Comparison of ENCODE assay signal across 8 mouse cellular contexts in genomic region chr7:17017036-17017435, GRCm38 (mm10). TPM values are rescaled to one million over a fixed set of nuclear protein-coding genes. Genes with fewer than 3 reads are reported as not detected.
DNase-seq lines count a peak whose midpoint lies in the region; ATAC-seq and TF ChIP-seq lines count a peak whose summit lies in the region.

No protein-coding gene starts in this region.

- no peaks in the 10 kb centered on the region for H3K9me3 ChIP-seq in G1E (replicated peaks)
- no peaks in the 10 kb centered on the region for H3K9me3 ChIP-seq in lung, postnatal 0 days (ENCODE audit: low read length)
- H3K9me3 ChIP-seq in stomach, postnatal 0 days (ENCODE audit: control insufficient read depth, low read length): no peaks in the 10 kb centered on the region

- no peaks in the 10 kb centered on the region for H3K27me3 ChIP-seq in G1E (ENCODE audit: insufficient read depth, low read length)
- H3K27me3 ChIP-seq in lung, postnatal 0 days (replicated peaks; ENCODE audit: insufficient read depth, low read length): no peaks in the 10 kb centered on the region
- H3K27me3 ChIP-seq in stomach, postnatal 0 days (ENCODE audit: control insufficient read depth, insufficient read depth, low read length): no peaks in the 10 kb centered on the region

- ATAC-seq in G1E (ENCODE audit: extremely low read depth, insufficient number of reproducible peaks, low FRiP score, poor library complexity, severe bottlenecking): peak; percentile 37; the same call in 1 of the 2 replicates
- ATAC-seq in lung, postnatal 0 days: peak; percentile 94
- ATAC-seq in stomach, postnatal 0 days (ENCODE audit: low FRiP score, low TSS enrichment): peak; percentile 97

- no peak for TF ChIP-seq EP300 in lung, postnatal 0 days (IDR thresholded peaks at IDR 0.05)
- no peak for TF ChIP-seq EP300 in stomach, postnatal 0 days (optimal IDR thresholded peaks at IDR 0.05)

- no peak for TF ChIP-seq CTCF in G1E (IDR thresholded peaks at IDR 0.05; ENCODE audit: low read depth, low read length)
- TF ChIP-seq CTCF in lung, postnatal 0 days (IDR thresholded peaks at IDR 0.05): no peak
- TF ChIP-seq CTCF in stomach, postnatal 0 days (IDR thresholded peaks at IDR 0.05; ENCODE audit: low read depth): no peak

- H3K4me2 ChIP-seq in lung, postnatal 0 days (replicated peaks; ENCODE audit: low read depth, low read length): no peak overlapping the region
- H3K4me2 ChIP-seq in stomach, postnatal 0 days (replicated peaks; ENCODE audit: low read depth): no peak overlapping the region

- H3K27ac ChIP-seq in lung, postnatal 0 days (ENCODE audit: low read length): peak overlapping the region; percentile 38; the same call in 1 of the 2 replicates
- peak overlapping the region; percentile 86 for H3K27ac ChIP-seq in stomach, postnatal 0 days (replicated peaks)

- peaks cover 61% of the 10 kb centered on the region for H3K4me1 ChIP-seq in G1E (ENCODE audit: insufficient read depth, low read depth, low read length)
- no peaks in the 10 kb centered on the region for H3K4me1 ChIP-seq in lung, postnatal 0 days (ENCODE audit: insufficient read depth, low read depth, low read length)
- H3K4me1 ChIP-seq in stomach, postnatal 0 days (replicated peaks; ENCODE audit: control insufficient read depth, insufficient read depth): peaks cover 10% of the 10 kb centered on the region

- no peak overlapping the region for H3K4me3 ChIP-seq in G1E (ENCODE audit: low read depth, low read length)
- no peak overlapping the region for H3K4me3 ChIP-seq in lung, postnatal 0 days (ENCODE audit: low read depth, low read length)
- no peak overlapping the region for H3K4me3 ChIP-seq in stomach, postnatal 0 days (ENCODE audit: low read depth, low read length)

- peaks cover 97% of the 10 kb centered on the region for H3K36me3 ChIP-seq in G1E (replicated peaks)
- H3K36me3 ChIP-seq in lung, postnatal 0 days (ENCODE audit: insufficient read depth, low read length): peaks cover 25% of the 10 kb centered on the region
- peaks cover 33% of the 10 kb centered on the region for H3K36me3 ChIP-seq in stomach, postnatal 0 days (ENCODE audit: control insufficient read depth, insufficient read depth, low read length)

- DNase-seq in G1E (ENCODE audit: low spot score): peak; percentile 71
- DNase-seq in adrenal gland, postnatal 25 days: peak; percentile 94
- DNase-seq in frontal cortex, adult 2 months (ENCODE audit: extremely low spot score in 1 of 2, low spot score in 1 of 2): peak; percentile 94 to 97
- DNase-seq in heart, postnatal 4 days: peak; percentile 95
- peak; percentile 83 to 94 for DNase-seq in layer of hippocampus, postnatal 14 days (ENCODE audit: low spot score in 2 of 2)
- DNase-seq in lung, postnatal 0 days (ENCODE audit: low spot score): peak; percentile 92
- DNase-seq in stomach, postnatal 0 days (ENCODE audit: low spot score): peak; percentile 95
- DNase-seq in yolk sac, embryonic 10.5 days (ENCODE audit: low spot score): no peak

- WGBS in lung, postnatal 0 days: 32% methylated on average over 1 of the region's 1 CpGs
- WGBS in stomach, postnatal 0 days: 20% methylated on average over 1 of the region's 1 CpGs

- no peak overlapping the region for H3K9ac ChIP-seq in lung, postnatal 0 days (replicated peaks; ENCODE audit: low read depth)
- no peak overlapping the region for H3K9ac ChIP-seq in stomach, postnatal 0 days (ENCODE audit: low read length)

RNA-seq across cellular contexts. Expression of gene Ppp5c, which starts 10.7 kb away (rescaled TPM):
- 102 and 112 TPM in 2 replicates for total RNA-seq in G1E (2014; fragmentation: Nextera tagmentation)
- 44.9 and 50.2 TPM in 2 replicates for total RNA-seq in G1E (2017)
- polyA plus RNA-seq in G1E (2012): 92.9 and 94.1 TPM in 2 replicates
- total RNA-seq in adrenal gland, postnatal 25 days (2021): 93.6 and 103 TPM in 2 replicates
- 236 and 239 TPM in 2 replicates for polyA plus RNA-seq in frontal cortex, adult 2 months (2012; rRNA removed)
- 100 to 1,000 TPM; 109 TPM for total RNA-seq in heart, postnatal 4 days (2021)
- total RNA-seq in layer of hippocampus, postnatal 14 days (2021): 100 to 1,000 TPM; 149 to 163 TPM
- 65.1 and 71.8 TPM in 2 replicates for polyA plus RNA-seq in lung, postnatal 0 days (2015; fragmentation: Nextera tagmentation; extraction: Ambion mirVana)
- polyA plus RNA-seq in stomach, postnatal 0 days (2015; fragmentation: Nextera tagmentation; extraction: Ambion mirVana): 51.6 and 57.5 TPM in 2 replicates

RNA-seq across cellular contexts. Expression of gene Ccdc8, which starts 24.5 kb away (rescaled TPM):
- total RNA-seq in G1E (2014; fragmentation: Nextera tagmentation) (7.1 and 8.2 TPM in 2 replicates), G1E (2017) (3.3 and 4.1 TPM in 2 replicates)
- 17.6 and 18.6 TPM in 2 replicates for polyA plus RNA-seq in G1E (2012)
- 19.7 and 26.0 TPM in 2 replicates for total RNA-seq in adrenal gland, postnatal 25 days (2021)
- polyA plus RNA-seq in frontal cortex, adult 2 months (2012; rRNA removed): 2.1 and 2.6 TPM in 2 replicates
- 10 to 100 TPM; 22.0 to 24.5 TPM for total RNA-seq in heart, postnatal 4 days (2021)
- 1 to 10 TPM; 3.0 to 3.1 TPM for total RNA-seq in layer of hippocampus, postnatal 14 days (2021)
- polyA plus RNA-seq in lung, postnatal 0 days (2015; fragmentation: Nextera tagmentation; extraction: Ambion mirVana): 7.8 and 8.0 TPM in 2 replicates
- 4.7 and 6.7 TPM in 2 replicates for polyA plus RNA-seq in stomach, postnatal 0 days (2015; fragmentation: Nextera tagmentation; extraction: Ambion mirVana)

RNA-seq across cellular contexts. Expression of gene Gm42372, which starts 34.1 kb away (rescaled TPM):
- not detected in 2 replicates for total RNA-seq in G1E (2014; fragmentation: Nextera tagmentation)
- 0.06 and 0.22 TPM in 2 replicates for total RNA-seq in G1E (2017)
- not detected in 2 replicates for polyA plus RNA-seq in G1E (2012)
- total RNA-seq in adrenal gland, postnatal 25 days (2021): 1.1 and 2.1 TPM in 2 replicates
- polyA plus RNA-seq in frontal cortex, adult 2 months (2012; rRNA removed): 58.7 and 72.7 TPM in 2 replicates
- under 1 TPM in 1 of 2 experiments, not detected in 1; 0.05 TPM for total RNA-seq in heart, postnatal 4 days (2021)
- 10 to 100 TPM; 46.2 to 49.3 TPM for total RNA-seq in layer of hippocampus, postnatal 14 days (2021)
- polyA plus RNA-seq in lung, postnatal 0 days (2015; fragmentation: Nextera tagmentation; extraction: Ambion mirVana): 0.02 and 0.04 TPM in 2 replicates
- polyA plus RNA-seq in stomach, postnatal 0 days (2015; fragmentation: Nextera tagmentation; extraction: Ambion mirVana): 0.15 and 0.16 TPM in 2 replicates

RNA-seq across cellular contexts. Expression of gene Hif3a, which starts 45.2 kb away (rescaled TPM):
- total RNA-seq in G1E (2014; fragmentation: Nextera tagmentation) (240 and 246 TPM in 2 replicates), G1E (2017) (18.0 and 19.6 TPM in 2 replicates)
- 162 and 183 TPM in 2 replicates for polyA plus RNA-seq in G1E (2012)
- 2.1 and 3.5 TPM in 2 replicates for total RNA-seq in adrenal gland, postnatal 25 days (2021)
- 2.6 and 3.4 TPM in 2 replicates for polyA plus RNA-seq in frontal cortex, adult 2 months (2012; rRNA removed)
- total RNA-seq in heart, postnatal 4 days (2021): 1 to 10 TPM; 3.1 to 3.8 TPM
- total RNA-seq in layer of hippocampus, postnatal 14 days (2021): 10 to 100 TPM; 13.7 to 18.7 TPM
- polyA plus RNA-seq in lung, postnatal 0 days (2015; fragmentation: Nextera tagmentation; extraction: Ambion mirVana): 5.3 and 8.2 TPM in 2 replicates
- polyA plus RNA-seq in stomach, postnatal 0 days (2015; fragmentation: Nextera tagmentation; extraction: Ambion mirVana): 3.4 and 4.0 TPM in 2 replicates

RNA-seq across cellular contexts. Expression of gene Psg16, which starts 56.8 kb away (rescaled TPM):
- total RNA-seq in G1E (2014; fragmentation: Nextera tagmentation): 0.87 and 1.9 TPM in 2 replicates
- 0.29 and 0.71 TPM in 2 replicates for total RNA-seq in G1E (2017)
- 0.02 and 0.08 TPM in 2 replicates for polyA plus RNA-seq in G1E (2012)
- total RNA-seq in adrenal gland, postnatal 25 days (2021): 0.24 and 0.33 TPM in 2 replicates
- 2.9 and 3.2 TPM in 2 replicates for polyA plus RNA-seq in frontal cortex, adult 2 months (2012; rRNA removed)
- total RNA-seq in heart, postnatal 4 days (2021): under 1 TPM; 0.10 to 0.20 TPM
- total RNA-seq in layer of hippocampus, postnatal 14 days (2021): 1 to 10 TPM; 3.4 TPM
- polyA plus RNA-seq in lung, postnatal 0 days (2015; fragmentation: Nextera tagmentation; extraction: Ambion mirVana): 0.18 and 0.21 TPM in 2 replicates
- 0.05 and 0.12 TPM in 2 replicates for polyA plus RNA-seq in stomach, postnatal 0 days (2015; fragmentation: Nextera tagmentation; extraction: Ambion mirVana)

Comparison
In these comparisons a context has a peak if more than half of its experiments do, and no peak if none do; other contexts are left out.
1. ATAC-seq: peak in every context shown above with its lines; median percentile 97 in stomach, postnatal 0 days; 94 in lung, postnatal 0 days; 37 in G1E.
2. RNA of gene Gm42372, which starts 34.1 kb away (total RNA-seq): 46.2 to 49.3 TPM in layer of hippocampus, postnatal 14 days; 1.1 to 2.1 TPM in adrenal gland, postnatal 25 days, 0.06 to 0.22 TPM in G1E and 0.05 TPM in heart, postnatal 4 days; every median in the first group is over 10 times any median in the second.